Mouse (Mus musculus) layer of hippocampus, adult 2 months (tissue): ENCODE measurements around the gene Irx2. TPM values are rescaled to one million over a fixed set of nuclear protein-coding genes. Genes with fewer than 3 reads are reported as not detected.
A peak's percentile ranks its signal among the peaks of the same experiment; 100 is the strongest.

Experiments
- DNase-seq, 2 experiments: peaks; one replicate each; pipeline ENCODE4 v3.0.0; 2022; ENCODE audit warnings: low spot score in 2 of 2
- H3K27ac ChIP-seq: fragments of 200-600 bp; 2 replicates; pipeline ENCODE4 v1.8.1; 2022
- H3K4me3 ChIP-seq: fragments of 200-600 bp; 2 replicates; pipeline ENCODE4 v1.8.1; 2022; ENCODE audit warnings: mild to moderate bottlenecking
- CTCF ChIP-seq: fragments of 200-600 bp; conservative IDR thresholded peaks from 2 replicates; pipeline ENCODE4 v1.8.1; 2022; ENCODE audit warnings: antibody characterized with exemption, mild to moderate bottlenecking, moderate library complexity
- total RNA-seq, 2 experiments: library from RNA; stranded (reverse); gene quantifications; 2 replicates each; pipeline ENCODE4 v1.2.3; 2021

Gene Irx2
- total RNA-seq, 2 experiments from 2014 or later, result 0.54 TPM; not detected in 1

DNA sequence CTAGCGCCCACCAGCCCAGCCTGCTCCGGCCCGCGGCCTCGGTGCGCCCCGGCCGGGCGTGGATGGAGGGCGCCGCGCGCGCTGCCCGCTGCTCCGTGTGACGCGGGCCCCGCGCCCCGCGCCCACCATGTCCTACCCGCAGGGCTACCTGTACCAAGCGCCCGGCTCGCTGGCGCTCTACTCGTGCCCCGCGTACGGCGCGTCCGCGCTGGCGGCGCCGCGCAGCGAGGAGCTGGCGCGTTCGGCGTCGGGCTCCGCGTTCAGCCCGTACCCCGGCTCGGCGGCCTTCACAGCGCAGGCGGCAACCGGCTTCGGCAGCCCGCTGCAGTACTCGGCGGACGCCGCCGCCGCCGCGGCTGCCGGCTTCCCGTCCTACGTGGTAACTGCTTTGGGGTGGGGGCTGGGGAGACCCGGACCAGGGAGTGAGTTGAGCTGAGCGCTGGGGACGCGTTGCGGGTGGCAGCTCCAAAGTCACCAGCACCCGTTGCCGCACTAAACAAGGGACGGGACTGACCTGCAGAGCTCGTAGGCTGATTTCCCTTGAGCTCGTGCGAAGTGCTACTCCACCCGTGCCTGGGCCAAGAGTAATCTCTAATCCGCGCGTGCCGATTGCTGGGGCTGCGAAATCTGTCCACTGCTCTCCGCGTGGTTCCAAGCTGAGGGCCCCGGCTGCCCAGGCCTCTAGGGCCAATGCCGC, 463 bp downstream of the Irx2 start:
- Histone ChIP-seq H3K27ac (no peak overlapping the region), H3K4me3 (no peak overlapping the region)
- DNase-seq, result no peak
- TF ChIP-seq CTCF, result no peak

DNA sequence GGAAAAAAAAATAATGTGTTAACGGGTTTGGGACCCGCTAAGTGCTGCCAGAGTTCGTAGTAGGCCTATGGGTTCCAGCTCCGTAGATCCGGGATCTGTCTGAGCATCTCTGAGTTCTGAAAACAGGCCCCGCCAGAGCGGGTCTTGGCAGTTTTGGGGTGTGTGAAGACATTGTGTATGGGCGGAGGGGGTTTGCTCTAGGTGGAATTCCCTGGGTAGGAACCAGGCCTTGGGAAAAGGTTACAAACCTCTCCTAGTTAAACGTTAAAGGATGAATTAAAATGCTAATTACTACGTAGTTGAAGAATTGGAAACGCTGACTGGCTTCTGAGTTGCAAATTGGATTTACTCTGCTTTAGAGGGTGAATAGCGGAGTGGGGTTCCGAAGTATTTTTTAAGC, 1.2 kb downstream of the Irx2 start:
- no peak for TF ChIP-seq CTCF
- Histone ChIP-seq H3K27ac (no peak overlapping the region), H3K4me3 (no peak overlapping the region)
- DNase-seq, result no peak

DNA sequence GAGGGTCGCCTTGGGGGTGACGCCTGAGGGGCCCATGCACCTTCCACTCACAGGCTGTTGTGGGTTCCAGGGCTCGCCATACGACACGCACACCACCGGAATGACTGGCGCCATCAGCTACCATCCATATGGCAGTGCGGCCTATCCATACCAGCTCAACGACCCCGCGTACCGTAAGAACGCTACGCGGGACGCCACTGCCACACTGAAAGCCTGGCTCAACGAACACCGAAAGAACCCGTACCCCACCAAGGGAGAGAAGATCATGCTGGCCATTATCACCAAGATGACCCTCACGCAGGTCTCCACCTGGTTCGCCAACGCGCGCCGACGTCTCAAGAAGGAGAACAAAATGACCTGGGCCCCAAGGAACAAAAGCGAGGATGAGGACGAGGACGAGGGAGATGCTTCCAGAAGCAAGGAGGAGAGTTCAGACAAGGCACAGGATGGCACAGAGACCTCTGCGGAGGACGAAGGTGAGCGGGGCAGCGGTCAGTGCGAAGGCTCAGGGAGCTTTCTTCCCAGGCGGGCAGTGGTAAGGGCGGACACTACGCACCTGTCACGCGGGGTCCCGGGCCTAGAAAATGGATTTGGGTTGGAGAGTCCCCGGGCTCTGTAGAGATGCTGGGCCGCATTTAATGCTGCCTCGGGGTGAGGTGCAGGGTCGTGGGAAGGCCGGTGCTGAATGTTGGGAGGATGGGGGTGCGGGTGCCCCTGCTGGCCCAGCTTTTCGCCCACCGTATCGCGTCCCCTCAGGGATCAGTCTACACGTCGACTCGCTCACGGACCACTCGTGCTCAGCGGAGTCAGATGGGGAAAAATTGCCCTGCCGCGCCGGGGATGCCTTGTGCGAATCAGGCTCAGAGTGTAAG, 2.1 kb downstream of the Irx2 start:
- Histone ChIP-seq H3K4me3 (no peak overlapping the region), H3K27ac (no peak overlapping the region)
- TF ChIP-seq CTCF, result no peak

DNA sequence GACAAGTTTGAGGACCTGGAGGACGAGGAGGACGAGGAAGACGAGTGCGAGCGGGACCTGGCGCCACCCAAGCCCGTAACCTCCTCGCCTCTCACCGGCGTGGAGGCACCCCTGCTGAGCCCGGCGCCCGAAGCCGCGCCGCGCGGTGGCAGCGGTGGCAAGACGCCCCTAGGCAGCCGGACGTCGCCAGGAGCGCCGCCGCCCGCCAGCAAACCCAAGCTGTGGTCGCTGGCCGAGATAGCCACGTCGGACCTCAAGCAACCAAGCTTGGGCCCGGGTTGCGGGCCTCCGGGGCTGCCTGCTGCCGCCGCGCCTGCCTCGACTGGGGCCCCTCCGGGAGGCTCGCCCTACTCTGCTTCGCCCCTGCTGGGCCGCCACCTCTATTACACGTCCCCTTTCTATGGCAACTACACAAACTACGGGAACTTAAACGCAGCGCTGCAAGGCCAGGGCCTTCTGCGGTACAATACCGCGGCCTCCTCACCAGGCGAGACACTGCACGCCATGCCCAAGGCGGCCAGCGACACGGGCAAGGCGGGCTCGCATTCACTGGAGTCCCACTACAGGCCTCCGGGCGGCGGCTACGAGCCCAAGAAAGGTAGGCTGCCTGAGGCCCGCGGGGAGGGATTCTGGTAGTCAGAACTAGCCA, 2.9 kb downstream of the Irx2 start:
- TF ChIP-seq CTCF, result no peak
- no peak for DNase-seq
- H3K27ac ChIP-seq, result no peak overlapping the region
- no peak overlapping the region for H3K4me3 ChIP-seq

More for the DNA sequence above, 2.1 kb downstream of the Irx2 start:
- no peak for DNase-seq

DNA sequence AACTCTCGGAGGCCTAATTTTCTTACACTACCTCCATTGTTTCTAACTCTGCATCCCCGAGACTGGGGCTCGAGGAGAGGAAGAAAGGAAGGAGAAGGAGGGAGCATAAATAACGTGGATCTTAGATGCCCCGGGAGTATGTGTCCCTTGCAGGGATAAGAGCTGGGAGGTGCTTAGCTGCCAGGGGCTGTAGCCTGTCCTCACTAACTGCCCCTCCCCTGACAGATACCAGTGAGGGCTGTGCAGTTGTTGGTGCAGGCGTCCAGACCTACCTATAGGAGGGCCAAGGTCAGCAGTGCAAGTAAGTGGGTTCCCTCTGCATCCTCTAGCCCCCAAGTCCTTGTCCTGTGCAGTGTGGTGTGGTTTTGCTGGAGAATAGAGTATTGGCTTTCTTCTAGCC, 3.7 kb downstream of the Irx2 start:
- H3K4me3 ChIP-seq, result no peak overlapping the region
- TF ChIP-seq CTCF, result no peak
- no peak overlapping the region for H3K27ac ChIP-seq
- no peak for DNase-seq

DNA sequence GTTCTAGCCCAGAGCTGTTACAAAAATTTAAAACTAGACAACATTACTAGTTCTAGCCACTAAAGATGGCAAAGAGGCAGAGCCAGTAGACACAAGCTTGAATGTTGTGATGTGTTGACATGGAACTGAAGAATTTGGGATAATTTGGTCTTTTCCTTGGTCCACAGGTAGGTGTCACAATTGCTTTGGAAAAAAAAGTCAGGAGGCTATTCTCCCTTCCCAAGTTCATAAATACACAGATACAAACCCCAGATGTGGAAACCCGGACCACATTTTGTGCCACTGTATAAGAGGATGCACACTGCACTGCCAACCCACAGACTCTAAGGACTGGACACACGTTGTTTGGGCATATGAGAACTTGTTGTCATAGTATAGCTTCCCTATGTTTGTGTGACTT, 4.5 kb downstream of the Irx2 start:
- H3K4me3 ChIP-seq, result no peak overlapping the region
- peak; percentile 52 for TF ChIP-seq CTCF
- no peak for DNase-seq

DNA sequence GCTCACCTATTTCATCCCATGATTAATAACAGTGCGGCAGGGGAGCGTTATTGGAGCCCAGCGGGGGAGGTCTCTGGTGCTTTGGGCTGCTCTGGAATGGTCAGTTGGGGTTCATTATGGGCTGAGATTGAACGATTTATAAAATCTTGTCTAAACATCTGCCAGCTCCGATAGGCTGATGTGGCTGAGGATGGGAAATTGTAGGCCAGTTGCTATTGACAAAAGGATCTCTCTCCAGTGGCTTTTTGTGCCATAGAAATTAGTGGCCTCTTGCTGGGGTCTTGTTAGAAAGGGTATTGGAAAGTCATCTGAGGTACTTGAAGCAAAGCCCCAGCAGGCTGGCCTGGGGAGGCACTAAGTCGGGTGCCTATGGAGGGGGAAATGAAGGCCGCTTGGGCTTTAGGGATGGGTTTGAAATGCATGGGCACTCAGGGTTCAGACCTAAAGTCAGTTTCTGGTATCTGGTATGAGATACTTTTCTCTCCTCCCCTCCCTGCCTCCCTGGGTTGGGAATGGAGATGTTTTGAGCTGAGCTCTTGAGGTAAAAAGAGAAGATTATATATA, 6.2 kb downstream of the Irx2 start:
- DNase-seq, result no peak
- Histone ChIP-seq H3K27ac (no peak overlapping the region), H3K4me3 (no peak overlapping the region)
- TF ChIP-seq CTCF, result no peak

More for the DNA sequence above, 4.5 kb downstream of the Irx2 start:
- no peak overlapping the region for H3K27ac ChIP-seq

DNA sequence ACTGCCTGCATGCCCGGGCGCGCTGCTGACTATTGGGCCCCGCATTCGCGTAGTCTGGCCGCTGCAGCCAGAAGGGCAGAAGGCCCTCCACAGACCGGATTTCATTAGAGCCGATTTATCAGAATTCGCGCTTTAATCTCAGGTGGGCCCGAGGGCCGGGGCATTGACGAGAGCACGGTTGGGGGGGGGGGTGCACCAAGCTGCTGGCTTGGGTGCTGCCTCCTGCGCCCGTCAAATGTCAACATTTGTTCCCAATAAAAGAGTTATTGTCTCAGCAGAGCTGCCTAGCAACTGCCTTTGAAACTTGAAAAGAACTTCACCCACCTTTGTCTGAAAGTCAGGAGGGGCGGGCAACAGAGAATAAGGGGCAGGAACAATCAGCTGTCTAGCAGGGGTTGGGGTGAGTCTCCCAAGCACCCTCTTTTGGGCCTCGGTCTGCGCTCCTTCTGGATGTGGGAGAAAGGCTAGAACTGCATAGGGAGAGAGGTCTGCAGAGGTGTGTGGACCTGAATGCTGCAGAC, 7.8 kb downstream of the Irx2 start:
- no peak for DNase-seq
- Histone ChIP-seq H3K27ac (no peak overlapping the region), H3K4me3 (no peak overlapping the region)
- TF ChIP-seq CTCF, result no peak

DNA sequence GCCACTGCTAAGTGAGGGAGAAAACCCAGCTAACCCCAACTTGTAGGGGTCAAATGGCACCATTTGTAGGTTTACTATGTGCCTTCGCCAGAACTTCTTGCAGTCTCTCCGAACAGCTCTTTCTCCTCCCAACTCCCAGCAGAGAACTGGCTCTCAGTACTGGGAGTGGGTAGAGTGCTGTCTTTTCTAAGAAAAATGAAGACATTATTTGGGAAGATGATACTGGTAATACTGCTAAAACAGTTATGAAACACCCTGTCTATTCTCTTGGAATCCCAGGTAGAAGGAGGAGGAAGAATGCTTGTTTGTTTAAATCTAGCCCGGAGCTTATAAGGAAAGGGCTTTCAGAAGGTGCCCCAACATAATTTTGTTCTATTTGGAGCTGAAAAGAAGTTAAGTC, 8.9 kb downstream of the Irx2 start:
- DNase-seq, result no peak
- no peak for TF ChIP-seq CTCF
- Histone ChIP-seq H3K4me3 (no peak overlapping the region), H3K27ac (no peak overlapping the region)

DNA sequence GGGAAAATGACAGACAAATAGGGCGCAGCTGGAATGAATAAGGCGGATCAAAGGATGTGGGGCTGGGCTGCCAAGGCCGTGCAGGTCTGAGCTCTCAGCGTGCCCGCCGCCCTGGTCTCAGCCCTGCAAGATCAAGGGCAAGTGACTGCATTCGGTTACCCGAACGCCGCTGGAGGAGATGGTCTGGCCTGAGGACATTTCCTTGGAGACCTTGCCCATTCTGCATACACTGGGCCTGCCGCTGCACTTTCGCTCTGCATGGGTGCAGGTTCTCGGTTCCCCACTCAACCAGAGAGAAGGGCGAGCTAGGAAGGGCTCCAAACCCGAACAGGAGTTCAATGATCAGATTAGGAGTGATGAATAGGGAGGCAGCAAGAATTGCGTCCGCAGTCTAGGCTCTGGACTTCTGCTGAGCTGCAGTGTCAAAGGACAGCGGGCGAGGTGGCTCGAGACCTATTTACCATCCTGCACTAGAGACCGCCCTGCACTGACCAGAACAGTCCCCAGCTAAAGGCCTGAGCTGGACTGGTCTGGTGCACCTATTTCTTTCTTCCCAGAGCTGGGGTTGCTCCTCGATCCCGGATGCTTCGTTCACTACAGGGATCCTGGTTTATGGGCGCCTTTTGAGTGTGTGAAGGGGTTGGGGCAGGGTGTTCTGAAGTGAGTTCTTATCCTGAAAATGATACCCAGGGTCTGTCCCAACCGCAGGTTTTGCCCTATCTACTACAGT, 9.9 kb downstream of the Irx2 start:
- TF ChIP-seq CTCF, result no peak
- Histone ChIP-seq H3K4me3 (no peak overlapping the region), H3K27ac (no peak overlapping the region)
- no peak for DNase-seq

DNA sequence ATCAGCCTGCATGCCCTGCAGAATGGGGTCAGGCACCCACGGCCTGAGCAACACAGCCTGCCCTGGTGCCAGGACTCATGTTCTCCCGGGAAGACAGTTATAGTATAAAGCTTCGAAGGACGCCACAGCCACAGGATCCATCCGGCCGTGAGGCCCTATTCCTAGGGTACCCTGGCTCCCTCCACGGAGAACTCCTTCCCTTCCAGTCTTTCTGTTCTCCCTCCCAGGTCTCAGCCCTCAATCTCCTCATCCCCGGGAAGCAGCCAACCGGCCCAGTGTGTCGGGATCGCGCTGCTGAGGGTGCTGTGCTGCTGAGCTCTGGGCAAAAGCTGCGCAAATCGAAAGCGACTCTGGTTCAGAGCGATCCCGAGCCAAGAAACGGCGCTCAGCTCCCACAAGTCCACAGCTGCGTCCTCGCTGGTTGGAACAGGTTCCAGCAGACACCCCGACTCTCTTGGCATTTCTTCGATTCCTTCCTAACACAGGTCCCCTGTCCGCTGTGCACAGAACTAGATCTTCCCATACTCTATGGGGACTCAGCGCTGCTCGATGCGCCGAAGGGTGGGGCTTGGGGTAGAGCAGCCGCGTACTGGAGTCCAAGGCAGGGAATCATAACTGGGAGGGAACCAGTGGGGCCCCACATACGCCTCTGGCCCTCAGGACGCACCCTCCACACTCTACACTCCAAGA, 11.0 kb downstream of the Irx2 start:
- H3K4me3 ChIP-seq, result peak overlapping the region; percentile 48
- no peak overlapping the region for H3K27ac ChIP-seq
- no peak for DNase-seq
- no peak for TF ChIP-seq CTCF

DNA sequence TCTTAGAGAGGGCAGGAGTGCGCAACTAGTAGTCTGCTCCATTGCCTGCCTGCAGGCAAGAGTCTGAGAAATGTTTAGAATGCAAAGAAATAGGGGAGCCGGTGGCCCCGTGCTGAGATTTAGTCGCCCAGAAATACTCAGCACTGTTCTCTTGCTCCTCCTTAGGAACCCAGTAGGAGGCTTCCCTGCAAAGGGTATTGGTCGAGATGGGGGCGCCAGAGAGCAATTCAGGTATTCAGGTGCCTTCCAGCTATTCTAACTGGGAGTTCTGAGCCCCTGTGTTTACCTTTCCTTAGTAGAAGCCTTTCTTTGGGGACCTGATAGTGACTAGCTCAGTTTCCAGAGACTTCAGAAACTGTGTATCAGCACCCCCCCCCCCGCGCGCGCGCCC, 11.5 kb downstream of the Irx2 start:
- Histone ChIP-seq H3K27ac (no peak overlapping the region), H3K4me3 (peak overlapping the region; percentile 48)
- peak; percentile 63 for TF ChIP-seq CTCF
- no peak for DNase-seq
